Mouse (Mus musculus) cerebellum, adult 2 months (tissue): ENCODE data around the gene Sorl1.

Source experiments
- CTCF ChIP-seq: fragments of 200-500 bp; IDR thresholded peaks from 2 replicates; pipeline ENCODE4 v1.5.1; 2011; ENCODE audit warnings: low read depth, mild to moderate bottlenecking, control low read depth, low read length, moderate library complexity, borderline replicate concordance; ENCODE audit not compliant: insufficient read depth
- POLR2A ChIP-seq: fragments of 200-500 bp; IDR thresholded peaks from 2 replicates; pipeline ENCODE4 v1.6.1; 2011; ENCODE audit warnings: low read length, control low read depth, borderline replicate concordance; ENCODE audit not compliant: insufficient read depth

DNA sequence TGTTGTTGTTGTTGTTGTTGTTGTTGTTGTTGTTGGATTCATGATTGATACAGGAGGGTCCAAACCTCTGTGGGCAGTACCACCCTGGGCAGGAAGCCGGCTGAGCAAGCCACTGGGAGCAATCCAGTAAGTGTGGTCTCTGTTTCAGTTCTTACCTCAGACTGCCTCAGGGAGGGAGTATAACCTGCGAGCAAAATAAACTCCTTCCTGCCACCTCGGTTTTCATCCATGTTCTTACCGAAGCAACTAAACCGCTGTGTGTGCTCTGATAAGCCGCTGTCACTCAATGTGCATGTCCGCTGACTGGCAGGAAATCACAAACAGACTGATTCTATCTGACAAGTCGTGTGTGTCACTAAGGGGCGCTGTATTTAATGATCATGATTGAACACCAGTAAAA, 91.7 kb downstream of the Sorl1 start:
- TF ChIP-seq CTCF (no peak), POLR2A (no peak)
